Mouse (Mus musculus): ENCODE measurements around the gene Phlpp2. TPM values are rescaled to one million over a fixed set of nuclear protein-coding genes. Genes with fewer than 3 reads are reported as not detected.

Gene Phlpp2
- polyA plus RNA-seq, 1 experiment from 2014 or later = 1.5 TPM

DNA sequence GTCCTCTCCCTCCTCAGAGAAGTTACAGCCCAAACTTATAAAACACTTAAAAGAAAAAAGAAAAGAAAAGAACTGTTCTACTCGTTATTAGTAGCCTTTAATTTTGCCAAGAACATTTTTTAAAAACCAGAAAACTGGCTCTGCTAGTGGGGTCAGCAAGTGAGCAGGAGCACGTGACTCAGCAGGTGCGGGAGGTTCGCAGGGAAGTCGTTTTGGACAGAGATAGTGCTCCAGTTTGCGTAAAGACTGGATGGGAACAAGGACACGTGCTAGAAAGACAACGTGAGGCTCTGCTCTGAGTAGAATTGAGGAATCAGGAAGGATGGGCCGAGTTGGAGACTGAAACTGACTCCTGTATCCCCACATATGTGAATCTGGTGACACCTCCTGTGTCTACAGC is 94.6 kb downstream of the Phlpp2 start:
- Histone ChIP-seq H3K4me1 (ENCODE audit: insufficient read depth) (peaks cover 6% of the 10 kb centered on the region), H3K27me3 (ENCODE audit: insufficient read depth, low read length) (peaks cover 43% of the 10 kb centered on the region), H3K36me3 (replicated peaks; ENCODE audit: insufficient read depth, low read length) (no peaks in the 10 kb centered on the region), H3K4me2 (ENCODE audit: low read depth, low read length) (no peak overlapping the region), H3K9ac (replicated peaks) (no peak overlapping the region), H3K4me3 (ENCODE audit: low read depth, low read length) (no peak overlapping the region), H3K27ac (ENCODE audit: low read depth) (no peak overlapping the region), H3K9me3 (ENCODE audit: low read length) (no peaks in the 10 kb centered on the region)
- no peak for ATAC-seq
- no peak for DNase-seq
- TF ChIP-seq EP300 (IDR thresholded peaks at IDR 0.05; ENCODE audit: low read depth) = no peak
- no peak for TF ChIP-seq CTCF (IDR thresholded peaks at IDR 0.05; ENCODE audit: low read depth)
- 62% methylated on average over 9 of the region's 9 CpGs for WGBS (ENCODE audit: insufficient replicate concordance)

DNA sequence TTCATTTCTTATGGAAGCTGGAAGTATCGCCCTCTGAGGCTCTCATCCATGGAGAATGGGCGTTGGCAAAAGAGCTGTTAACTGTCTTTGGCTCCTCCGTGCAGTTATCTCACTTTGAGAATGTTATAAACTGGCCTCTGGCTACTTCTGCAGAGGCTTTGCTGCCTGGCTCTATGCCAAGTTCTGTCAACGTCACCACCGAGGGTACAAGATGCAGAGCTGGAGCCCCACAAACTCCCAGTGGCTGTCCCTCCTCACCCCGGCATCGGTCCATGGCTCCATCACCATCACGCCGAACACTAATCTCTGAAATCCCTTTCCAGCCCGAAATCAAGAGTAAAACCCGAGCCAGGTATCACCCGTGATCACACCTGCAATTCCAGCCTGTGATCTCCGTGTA is 95.1 kb downstream of the Phlpp2 start:
- Histone ChIP-seq H3K27ac (ENCODE audit: low read depth) (no peak overlapping the region), H3K9me3 (ENCODE audit: low read length) (no peaks in the 10 kb centered on the region), H3K36me3 (replicated peaks; ENCODE audit: insufficient read depth, low read length) (no peaks in the 10 kb centered on the region), H3K4me3 (ENCODE audit: low read depth, low read length) (no peak overlapping the region), H3K9ac (replicated peaks) (no peak overlapping the region), H3K27me3 (ENCODE audit: insufficient read depth, low read length) (peaks cover 43% of the 10 kb centered on the region), H3K4me1 (ENCODE audit: insufficient read depth) (peaks cover 6% of the 10 kb centered on the region), H3K4me2 (ENCODE audit: low read depth, low read length) (no peak overlapping the region)
- DNase-seq = no peak
- 57% methylated on average over 13 of the region's 13 CpGs for WGBS (ENCODE audit: insufficient replicate concordance)
- no peak for ATAC-seq
- TF ChIP-seq CTCF (IDR thresholded peaks at IDR 0.05; ENCODE audit: low read depth) (no peak), EP300 (IDR thresholded peaks at IDR 0.05; ENCODE audit: low read depth) (no peak)

DNA sequence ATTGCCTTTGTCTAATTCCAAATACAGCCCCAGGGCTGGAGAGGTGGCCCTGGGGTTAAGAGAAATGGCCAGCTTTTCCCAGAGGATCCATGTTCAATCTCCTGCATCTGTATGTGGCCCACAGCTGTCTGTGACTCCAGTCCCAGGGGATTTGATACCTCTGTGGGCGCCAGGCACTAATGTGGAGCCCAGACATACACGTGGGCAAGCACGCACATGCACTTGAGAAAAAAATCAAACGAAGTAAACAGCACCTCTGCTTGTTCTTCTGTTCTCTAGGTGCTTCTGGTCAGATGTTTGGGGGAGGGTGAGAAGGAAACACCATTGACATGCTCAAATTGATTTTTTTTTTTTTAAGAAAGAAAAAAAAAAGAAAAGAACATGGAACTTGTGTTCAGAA is 95.8 kb downstream of the Phlpp2 start:
- Histone ChIP-seq H3K4me2 (ENCODE audit: low read depth, low read length) (no peak overlapping the region), H3K4me3 (ENCODE audit: low read depth, low read length) (no peak overlapping the region), H3K27me3 (ENCODE audit: insufficient read depth, low read length) (peaks cover 45% of the 10 kb centered on the region), H3K36me3 (replicated peaks; ENCODE audit: insufficient read depth, low read length) (no peaks in the 10 kb centered on the region), H3K9ac (replicated peaks) (no peak overlapping the region), H3K27ac (ENCODE audit: low read depth) (no peak overlapping the region), H3K9me3 (ENCODE audit: low read length) (no peaks in the 10 kb centered on the region), H3K4me1 (ENCODE audit: insufficient read depth) (peaks cover 6% of the 10 kb centered on the region)
- ATAC-seq = no peak
- WGBS (ENCODE audit: insufficient replicate concordance) = 64% methylated on average over 4 of the region's 4 CpGs
- no peak for DNase-seq
- no peak for TF ChIP-seq EP300 (IDR thresholded peaks at IDR 0.05; ENCODE audit: low read depth)
- TF ChIP-seq CTCF (IDR thresholded peaks at IDR 0.05; ENCODE audit: low read depth) = no peak

DNA sequence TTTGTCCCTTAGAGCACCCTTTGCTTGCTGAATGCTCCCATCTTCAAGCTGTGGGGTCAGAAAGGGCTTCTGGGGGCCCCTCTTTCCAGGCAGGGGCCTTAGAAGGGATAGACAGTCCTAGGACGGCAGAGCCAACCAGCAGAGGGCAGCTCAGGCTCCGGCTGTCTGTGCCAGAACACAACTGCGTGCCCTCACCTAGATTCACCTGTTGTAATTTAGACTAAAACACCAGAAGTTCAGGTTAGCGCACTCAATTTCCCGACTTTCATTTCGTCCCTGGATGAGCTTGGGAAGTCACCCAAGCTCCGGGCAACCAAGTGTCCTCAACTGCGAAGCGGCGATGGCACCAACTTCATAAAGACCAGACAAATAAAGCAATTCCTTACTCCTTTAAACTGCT is 100.5 kb downstream of the Phlpp2 start:
- Histone ChIP-seq H3K27me3 (ENCODE audit: insufficient read depth, low read length) (peaks cover 11% of the 10 kb centered on the region; the same call in 1 of the 2 replicates), H3K27ac (ENCODE audit: low read depth) (no peak overlapping the region), H3K4me2 (ENCODE audit: low read depth, low read length) (no peak overlapping the region), H3K9me3 (ENCODE audit: low read length) (no peaks in the 10 kb centered on the region), H3K9ac (replicated peaks) (no peak overlapping the region), H3K36me3 (replicated peaks; ENCODE audit: insufficient read depth, low read length) (no peaks in the 10 kb centered on the region), H3K4me1 (ENCODE audit: insufficient read depth) (no peaks in the 10 kb centered on the region), H3K4me3 (ENCODE audit: low read depth, low read length) (no peak overlapping the region)
- 52% methylated on average over 10 of the region's 10 CpGs for WGBS (ENCODE audit: insufficient replicate concordance)
- no peak for ATAC-seq
- no peak for DNase-seq
- no peak for TF ChIP-seq EP300 (IDR thresholded peaks at IDR 0.05; ENCODE audit: low read depth)
- peak; percentile 21; the same call in 1 of the 2 replicates for TF ChIP-seq CTCF (IDR thresholded peaks at IDR 0.05; ENCODE audit: low read depth)

DNA sequence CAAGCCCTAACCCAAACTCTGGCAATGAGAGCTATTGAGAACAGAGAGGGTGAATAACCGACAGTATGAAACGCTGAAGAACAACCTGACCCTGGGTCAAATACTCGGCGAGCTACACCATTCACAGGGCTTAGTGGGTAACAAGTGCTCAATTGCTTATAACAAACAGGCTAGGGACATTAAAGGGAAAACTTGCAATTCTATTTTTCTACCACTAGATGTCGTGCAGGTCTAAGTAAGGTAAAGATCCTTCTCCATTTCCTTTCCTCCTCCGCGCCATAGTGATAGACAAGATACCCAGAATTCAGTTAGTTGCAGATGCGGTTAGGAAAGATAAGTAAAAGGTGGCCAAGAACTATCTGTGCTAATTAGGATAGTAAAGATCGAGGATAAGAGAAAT is 102.0 kb downstream of the Phlpp2 start:
- Histone ChIP-seq H3K36me3 (replicated peaks; ENCODE audit: insufficient read depth, low read length) (no peaks in the 10 kb centered on the region), H3K4me3 (ENCODE audit: low read depth, low read length) (no peak overlapping the region), H3K27me3 (ENCODE audit: insufficient read depth, low read length) (peaks cover 11% of the 10 kb centered on the region; the same call in 1 of the 2 replicates), H3K4me1 (ENCODE audit: insufficient read depth) (no peaks in the 10 kb centered on the region), H3K9me3 (ENCODE audit: low read length) (peaks cover 4% of the 10 kb centered on the region; the same call in 1 of the 2 replicates), H3K9ac (replicated peaks) (no peak overlapping the region), H3K4me2 (ENCODE audit: low read depth, low read length) (no peak overlapping the region), H3K27ac (ENCODE audit: low read depth) (no peak overlapping the region)
- ATAC-seq = peak; percentile 56
- WGBS (ENCODE audit: insufficient replicate concordance) = 6% methylated on average over 9 of the region's 9 CpGs
- DNase-seq = no peak
- peak; percentile 83 for TF ChIP-seq CTCF (IDR thresholded peaks at IDR 0.05; ENCODE audit: low read depth)
- TF ChIP-seq EP300 (IDR thresholded peaks at IDR 0.05; ENCODE audit: low read depth) = no peak

DNA sequence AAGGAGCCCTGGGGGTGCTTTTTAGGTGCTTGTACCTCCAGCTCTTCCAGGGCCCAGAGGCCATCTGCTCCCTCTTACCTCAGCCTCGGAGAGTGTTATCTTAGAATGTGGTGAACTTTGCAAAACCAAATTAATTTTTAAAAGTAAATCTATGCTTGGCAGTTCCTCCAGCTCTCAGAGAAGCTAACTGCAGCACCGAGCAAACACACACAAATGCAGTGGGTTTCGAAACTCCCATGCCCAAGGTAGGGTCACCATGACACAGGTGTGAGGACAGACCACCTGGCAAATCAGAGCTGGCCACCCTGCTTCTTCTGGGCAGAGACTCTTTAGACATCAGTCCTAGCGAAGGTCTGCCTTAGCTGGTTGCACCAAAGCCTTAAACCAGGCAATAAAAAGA is 104.6 kb downstream of the Phlpp2 start:
- no peak for TF ChIP-seq EP300 (IDR thresholded peaks at IDR 0.05; ENCODE audit: low read depth)
- no peak for TF ChIP-seq CTCF (IDR thresholded peaks at IDR 0.05; ENCODE audit: low read depth)
- H3K4me2 ChIP-seq (ENCODE audit: low read depth, low read length) = no peak overlapping the region
- no peaks in the 10 kb centered on the region for H3K36me3 ChIP-seq (replicated peaks; ENCODE audit: insufficient read depth, low read length)
- H3K9ac ChIP-seq (replicated peaks) = no peak overlapping the region
- 64% methylated on average over 4 of the region's 4 CpGs for whole genome bisulfite sequencing (ENCODE audit: insufficient replicate concordance)
- ATAC-seq (no peak), DNase-seq (no peak)
- H3K4me1 ChIP-seq (ENCODE audit: insufficient read depth) = no peaks in the 10 kb centered on the region
- peaks cover 11% of the 10 kb centered on the region; the same call in 1 of the 2 replicates for H3K27me3 ChIP-seq (ENCODE audit: insufficient read depth, low read length)
- no peak overlapping the region for H3K27ac ChIP-seq (ENCODE audit: low read depth)
- H3K4me3 ChIP-seq (ENCODE audit: low read depth, low read length) = no peak overlapping the region
- peaks cover 4% of the 10 kb centered on the region; the same call in 1 of the 2 replicates for H3K9me3 ChIP-seq (ENCODE audit: low read length)

DNA sequence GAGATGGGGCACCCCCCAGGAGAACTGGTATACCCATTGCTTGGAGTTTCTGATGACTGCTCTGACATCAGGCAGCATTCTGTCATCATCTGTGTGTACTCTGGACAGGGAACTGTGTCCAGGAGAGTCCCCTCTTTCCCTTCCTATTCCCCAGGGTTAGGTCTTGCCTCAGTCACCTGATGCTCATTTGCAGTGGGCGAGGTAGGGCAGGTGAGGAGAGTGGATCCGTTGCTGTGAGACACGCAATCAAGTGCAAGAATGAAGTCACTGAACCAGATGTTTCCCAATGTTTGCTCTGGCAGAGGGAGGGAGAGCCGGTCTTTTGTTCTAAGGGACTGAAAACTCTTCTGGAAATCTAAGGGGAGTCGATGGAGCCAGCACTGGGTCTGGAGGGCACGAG is 111.0 kb downstream of the Phlpp2 start:
- ATAC-seq = peak; percentile 96
- WGBS (ENCODE audit: insufficient replicate concordance) = 50% methylated on average over 6 of the region's 6 CpGs

More for the DNA sequence above, 111.0 kb downstream of the Phlpp2 start:
- Histone ChIP-seq H3K4me1 (ENCODE audit: insufficient read depth) (peaks cover 7% of the 10 kb centered on the region), H3K27me3 (ENCODE audit: insufficient read depth, low read length) (no peaks in the 10 kb centered on the region), H3K9me3 (ENCODE audit: low read length) (peaks cover 4% of the 10 kb centered on the region; the same call in 1 of the 2 replicates), H3K36me3 (replicated peaks; ENCODE audit: insufficient read depth, low read length) (no peaks in the 10 kb centered on the region), H3K27ac (ENCODE audit: low read depth) (peak overlapping the region; percentile 81), H3K9ac (replicated peaks) (no peak overlapping the region), H3K4me3 (ENCODE audit: low read depth, low read length) (no peak overlapping the region), H3K4me2 (ENCODE audit: low read depth, low read length) (no peak overlapping the region)
- 0 out of 2 replicates have a peak, but pooled peaks have one; percentile 60 for TF ChIP-seq EP300 (IDR thresholded peaks at IDR 0.05; ENCODE audit: low read depth)
- no peak for TF ChIP-seq CTCF (IDR thresholded peaks at IDR 0.05; ENCODE audit: low read depth)
- peak; percentile 55 for DNase-seq

Data from liver, postnatal 0 days (tissue).